Mouse (Mus musculus) megakaryocyte progenitor cell, adult 5-6 weeks (primary cell): ENCODE measurements at regions not wholly inside any gene's neighbourhood (a gene's known extent, or its start where the extent isn't known, plus 50 kb on each side); places are given as distances from the start of the nearest gene placed in this dataset.

ENCODE experiments used
- ATAC-seq: replicated peaks from 2 replicates; pipeline ENCODE4 v1.8.0; 2016; ENCODE audit warnings: mild to moderate bottlenecking, moderate TSS enrichment, inconsistent platforms; ENCODE audit not compliant: poor library complexity

DNA sequence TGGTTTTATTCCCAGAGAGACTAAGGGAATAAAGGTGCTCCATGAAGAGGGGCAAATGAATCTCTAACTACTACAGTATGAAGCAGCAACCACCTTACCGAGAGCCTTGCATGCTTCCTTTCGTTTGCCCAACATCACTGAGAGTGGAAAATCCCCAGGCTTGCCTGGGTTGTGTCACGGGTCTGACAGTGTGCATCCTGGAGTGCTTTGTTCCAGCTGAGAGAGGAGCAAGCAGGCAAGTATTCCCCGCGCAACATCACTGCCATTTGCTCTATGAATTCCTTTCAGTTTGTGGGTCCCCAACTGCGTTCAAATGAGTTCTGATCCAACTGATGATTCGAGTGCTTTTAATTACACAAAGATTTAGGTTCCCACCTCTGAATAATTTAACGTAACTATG lies 253.9 kb upstream of the Nsun2 start:
- ATAC-seq: no peak

DNA sequence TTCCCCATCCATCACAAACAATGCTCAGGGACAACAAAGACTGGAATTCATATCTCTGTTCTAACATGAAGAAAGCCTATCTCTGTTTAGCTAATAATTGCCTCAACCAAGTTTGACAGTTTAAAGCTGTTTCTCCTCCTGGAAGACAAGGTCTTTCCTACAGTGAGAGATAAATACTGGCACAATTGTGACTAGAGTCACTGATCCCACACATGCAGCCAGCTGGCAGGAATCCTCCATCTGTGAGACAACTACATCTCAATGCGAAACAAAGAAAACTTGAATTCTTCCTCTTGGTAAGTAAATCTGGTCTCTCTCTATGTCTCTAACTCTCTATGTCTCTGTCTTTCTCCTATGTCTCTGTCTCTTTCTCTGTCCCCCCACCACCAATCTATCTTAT lies 239.1 kb upstream of the Nsun2 start:
- no peak for ATAC-seq

DNA sequence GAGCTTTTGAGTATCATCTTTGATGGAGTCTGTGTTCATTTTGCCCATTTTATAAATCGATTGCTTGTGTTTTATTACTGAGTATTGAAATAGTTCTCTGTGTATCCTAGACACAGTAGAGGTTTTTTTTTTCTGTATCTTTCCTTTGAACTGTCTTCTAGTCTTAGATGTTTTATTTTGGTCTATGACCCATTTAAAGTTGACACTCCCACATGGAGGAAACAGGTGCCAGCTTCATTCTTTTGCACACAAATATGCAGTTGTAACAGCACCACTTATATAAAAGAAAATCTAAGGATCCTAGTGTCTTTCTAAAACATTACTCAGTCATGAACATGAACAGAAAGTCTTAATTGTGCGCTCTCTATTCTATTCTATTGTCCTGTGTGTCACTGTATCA lies 230.2 kb upstream of the Nsun2 start:
- no peak for ATAC-seq

DNA sequence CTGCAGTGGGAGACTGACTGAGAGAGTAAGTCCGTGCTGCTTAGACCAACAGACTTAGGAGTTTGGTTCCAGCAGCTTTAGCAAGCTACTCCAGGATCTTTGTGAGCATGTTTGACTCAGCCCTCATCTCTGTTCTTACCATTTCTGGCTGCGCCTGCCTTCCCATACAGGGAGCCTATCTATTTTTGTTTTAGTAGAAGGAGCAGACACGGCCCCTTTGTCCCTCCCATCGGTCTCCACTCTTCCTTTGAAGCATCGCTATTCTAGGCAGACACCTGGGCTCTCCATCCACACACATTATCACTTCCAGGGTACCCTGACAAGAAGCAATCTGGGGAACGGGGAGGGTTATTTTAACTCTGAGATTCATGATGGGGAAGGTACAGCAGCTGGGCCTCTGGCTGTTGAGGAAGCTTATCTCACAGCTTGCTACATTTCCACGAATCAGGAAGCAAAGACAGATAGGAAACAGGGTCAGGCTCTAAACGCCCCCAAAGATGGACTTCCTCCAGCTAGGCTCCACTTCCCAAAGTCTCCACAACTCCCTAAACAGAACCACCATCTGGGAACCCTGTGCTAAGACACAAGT lies 203.0 kb upstream of the Nsun2 start:
- no peak for ATAC-seq

DNA sequence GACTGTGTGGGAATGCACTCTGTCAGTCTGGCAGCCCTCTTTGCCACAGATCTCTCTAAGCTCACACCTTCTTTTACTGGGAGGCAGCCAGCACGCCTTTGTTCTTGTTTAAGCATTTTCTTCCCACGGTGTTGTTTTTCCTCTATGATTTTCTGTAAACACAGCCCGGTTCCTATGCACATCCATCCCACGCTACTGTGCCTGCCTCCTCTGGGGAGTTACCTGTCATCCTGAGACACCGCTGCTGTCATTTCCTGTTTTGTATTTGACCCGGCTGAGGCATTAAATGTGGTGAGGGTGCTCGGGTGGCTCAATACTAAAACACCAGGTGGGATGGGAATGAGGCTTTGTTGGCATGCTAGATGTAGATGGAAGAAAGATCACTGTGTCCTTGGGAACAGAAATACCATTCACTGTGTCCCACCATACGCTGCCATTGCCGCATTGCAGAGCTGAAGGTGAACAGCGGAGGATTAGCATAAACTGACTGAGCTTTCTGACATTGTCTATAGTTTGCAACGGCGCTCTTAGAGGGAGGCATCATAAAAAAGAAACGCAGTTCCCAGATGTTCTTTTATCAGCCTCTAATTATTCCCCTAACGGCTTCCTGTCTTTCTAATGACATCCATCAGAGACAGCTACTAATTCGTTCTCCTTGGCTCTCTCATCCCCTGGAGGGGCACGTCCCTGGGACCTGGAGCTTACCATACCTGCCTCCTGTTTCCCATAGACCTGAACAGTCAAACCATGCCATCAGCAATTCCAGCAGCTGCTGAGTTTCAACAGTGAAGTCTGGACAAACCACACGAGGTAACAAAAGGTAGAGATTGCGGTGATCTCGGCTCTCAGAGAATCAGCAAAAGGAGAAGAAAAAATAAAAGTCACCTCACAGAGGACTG lies 201.8 kb upstream of the Nsun2 start:
- ATAC-seq: no peak

DNA sequence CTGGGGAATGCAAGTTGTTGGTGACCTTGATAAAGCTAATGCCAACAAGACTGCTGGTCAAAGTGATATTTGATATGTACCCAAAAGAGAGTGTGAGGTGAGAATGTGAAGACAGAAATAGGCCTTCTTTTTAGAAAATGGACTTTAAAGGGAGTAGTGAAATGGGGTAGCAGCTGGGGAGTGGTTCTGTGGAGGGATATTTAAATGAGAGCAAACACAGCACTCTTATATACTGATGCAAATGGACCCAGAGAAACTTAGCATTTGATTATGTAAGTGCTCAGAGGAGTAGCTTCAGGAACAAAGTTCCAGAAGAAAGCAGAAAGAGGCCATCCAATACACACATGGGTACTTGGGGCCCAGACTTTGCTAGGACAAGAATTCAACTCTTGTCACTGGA lies 189.7 kb upstream of the Nsun2 start:
- no peak for ATAC-seq

DNA sequence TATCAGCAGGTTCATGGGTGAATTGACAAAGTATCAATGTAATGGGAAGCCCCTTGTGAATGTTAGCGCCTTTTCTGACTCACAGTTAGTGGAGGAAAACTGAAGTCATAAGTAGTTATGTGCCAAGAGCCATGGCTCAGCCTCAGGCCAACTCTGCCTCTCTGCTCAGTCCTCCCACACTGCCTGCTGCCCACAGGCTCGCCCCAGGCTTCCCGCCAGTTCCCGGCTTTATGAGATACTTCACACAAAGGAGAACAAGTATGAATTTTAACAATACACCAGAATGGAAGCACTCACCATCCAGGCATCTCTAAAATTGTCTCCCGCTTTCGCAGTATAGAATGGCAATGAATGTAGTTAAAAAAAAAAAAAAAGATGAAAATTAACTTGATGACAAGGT lies 176.1 kb upstream of the Nsun2 start:
- ATAC-seq: no peak

GRCm38 (mm10) chr13:69365880-69366490 lies 167.6 kb upstream of the Nsun2 start:
- ATAC-seq: no peak

DNA sequence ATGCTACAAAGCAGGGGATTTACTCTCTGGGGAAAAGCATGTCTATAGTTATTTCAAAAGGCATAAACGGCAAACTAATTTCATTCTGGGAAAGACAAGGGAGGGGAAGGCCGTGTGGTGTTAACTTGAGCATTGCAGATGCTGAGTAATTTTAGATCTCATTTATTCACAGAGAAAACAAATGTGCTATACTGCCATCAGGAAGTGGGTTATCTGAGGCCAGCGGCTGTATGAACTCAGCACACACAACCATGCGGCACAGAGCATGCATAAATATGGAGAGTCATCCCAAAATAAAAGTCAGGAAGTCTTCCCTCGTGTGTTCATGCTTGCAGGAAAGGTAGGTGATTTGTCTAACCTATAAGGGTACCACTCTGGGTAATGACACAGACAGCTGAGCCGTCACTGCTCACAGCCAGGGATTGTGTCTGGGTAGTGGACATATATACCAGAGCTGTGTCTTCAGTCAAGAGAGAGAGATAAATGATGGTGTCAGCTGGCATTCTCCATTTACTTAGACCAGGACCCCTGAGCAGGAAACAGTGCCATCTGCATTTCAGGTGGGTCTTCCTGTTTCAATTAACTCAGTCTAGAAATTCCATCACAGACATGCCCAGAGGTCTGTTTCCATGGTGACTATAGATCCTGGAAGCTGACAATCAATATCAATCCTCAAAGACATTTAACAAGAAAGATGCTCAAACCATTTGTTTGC lies 160.3 kb upstream of the Nsun2 start:
- no peak for ATAC-seq

DNA sequence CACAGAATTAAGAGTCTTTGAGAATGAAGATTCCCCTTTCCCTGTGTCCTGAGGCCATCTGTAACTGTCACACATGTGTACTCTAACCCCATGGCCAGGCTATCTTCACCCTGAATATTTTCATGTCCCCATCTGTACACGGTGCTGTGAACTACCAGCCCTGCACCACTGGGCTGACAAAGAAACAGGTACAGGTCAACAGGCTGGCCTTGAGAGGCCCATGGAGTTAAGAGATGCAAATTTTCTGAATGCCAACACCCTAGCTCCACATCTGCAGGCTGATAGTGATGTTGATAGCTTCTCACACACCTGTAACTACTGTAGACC lies 159.8 kb upstream of the Nsun2 start:
- ATAC-seq: no peak

GRCm38 (mm10) chr13:69380403-69380802 lies 153.1 kb upstream of the Nsun2 start:
- ATAC-seq: no peak

DNA sequence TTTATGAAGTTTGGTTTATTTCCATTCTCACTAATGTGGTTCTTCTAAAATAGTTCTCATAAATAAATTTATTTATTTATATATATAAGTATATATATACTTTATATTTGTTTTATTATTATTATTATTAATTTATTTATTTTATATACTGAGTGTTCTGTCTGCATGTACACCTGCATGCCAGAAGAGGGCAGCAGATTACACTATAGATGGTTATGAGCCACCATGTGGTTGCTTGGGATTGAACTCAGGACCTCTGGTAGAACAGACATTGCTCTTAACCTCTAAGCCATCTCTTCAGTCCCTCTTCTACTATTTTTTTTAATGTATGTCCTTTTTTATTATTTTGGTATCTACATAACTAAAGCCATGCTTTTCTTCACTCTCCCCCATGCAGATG lies 148.8 kb upstream of the Nsun2 start:
- ATAC-seq: no peak

DNA sequence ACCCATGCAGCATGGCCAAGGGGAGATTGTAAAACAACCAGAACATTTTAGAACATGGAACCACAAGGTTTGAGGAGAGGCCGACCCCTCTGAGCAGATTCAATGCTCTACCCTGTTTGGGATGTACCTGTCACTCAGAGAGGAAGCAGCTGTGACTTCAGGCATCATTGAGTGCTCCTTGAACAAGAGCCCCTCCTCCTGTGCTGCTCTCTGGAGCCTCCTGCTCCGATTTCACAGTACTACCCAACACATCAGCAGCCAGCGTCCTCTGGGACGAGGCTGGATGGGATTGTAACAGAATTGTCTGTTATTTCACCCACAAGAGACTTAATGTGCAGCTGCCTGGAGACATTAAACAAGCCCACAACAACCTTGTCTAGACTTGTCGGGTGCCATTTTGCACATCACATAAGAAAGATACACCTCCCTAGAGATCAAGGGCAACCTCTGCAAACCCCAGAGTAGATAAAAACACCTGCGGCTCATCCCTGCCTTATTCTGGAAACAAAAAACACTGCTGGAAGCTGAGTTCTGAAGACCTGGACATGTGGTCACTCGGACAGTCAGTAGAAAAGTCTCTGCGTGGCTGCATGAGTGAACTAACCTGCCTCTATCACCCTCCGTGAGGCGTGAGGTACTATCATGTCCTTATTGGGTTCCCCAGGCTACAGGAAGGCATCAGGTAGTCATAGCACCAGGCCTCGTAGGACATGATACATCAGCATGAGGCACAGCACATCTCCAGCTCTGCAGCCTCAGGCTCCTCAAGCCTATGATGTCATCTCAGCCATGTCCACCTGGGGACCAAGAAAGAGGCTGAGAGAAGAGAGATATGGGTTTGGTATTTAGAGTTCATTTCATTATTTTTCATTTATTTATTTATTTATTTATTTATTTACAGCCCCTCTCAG lies 140.4 kb upstream of the Nsun2 start:
- ATAC-seq: no peak

GRCm38 (mm10) chr13:69394544-69394943 lies 139.0 kb upstream of the Nsun2 start:
- ATAC-seq: no peak

DNA sequence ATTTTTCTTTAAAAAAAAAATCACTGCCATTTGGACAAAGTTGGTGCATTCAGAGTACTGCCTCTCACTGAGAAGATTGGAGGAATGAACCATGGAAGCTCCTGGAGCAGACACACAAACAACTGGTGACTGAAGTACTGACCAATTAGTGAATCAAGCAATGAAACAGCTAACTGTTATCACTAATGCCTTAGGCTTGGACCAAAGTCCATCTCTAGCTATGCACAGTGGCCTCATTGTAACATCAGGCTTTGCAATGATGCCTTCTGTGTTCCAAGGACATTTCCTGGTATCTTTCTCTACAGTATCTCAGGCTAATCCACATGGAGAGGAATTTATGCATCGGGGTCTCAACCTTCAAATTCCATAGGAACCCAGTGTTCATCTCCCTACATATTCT lies 123.2 kb upstream of the Nsun2 start:
- no peak for ATAC-seq

DNA sequence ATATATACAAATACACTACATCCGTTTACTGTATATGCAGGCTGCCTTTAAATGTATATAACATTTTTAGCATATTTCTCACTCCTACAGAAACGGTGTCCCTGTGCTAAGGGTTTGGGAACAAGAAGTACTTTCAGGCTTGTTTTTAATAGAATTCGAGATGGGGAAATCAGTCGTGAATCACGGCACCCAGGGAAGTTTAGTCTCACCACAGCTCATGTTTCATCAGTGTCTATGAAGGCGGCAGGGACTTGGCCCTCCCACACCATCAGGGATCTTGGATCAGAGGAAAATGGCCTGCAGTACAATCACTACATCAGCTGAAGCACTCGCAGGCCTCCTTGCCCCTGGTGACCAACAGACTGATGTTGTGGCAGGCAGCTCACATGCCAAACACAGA lies 118.7 kb upstream of the Nsun2 start:
- ATAC-seq: no peak

GRCm38 (mm10) chr13:69416726-69417125 lies 116.8 kb upstream of the Nsun2 start:
- ATAC-seq: no peak

GRCm38 (mm10) chr13:69417855-69418478 lies 115.6 kb upstream of the Nsun2 start:
- ATAC-seq: no peak

DNA sequence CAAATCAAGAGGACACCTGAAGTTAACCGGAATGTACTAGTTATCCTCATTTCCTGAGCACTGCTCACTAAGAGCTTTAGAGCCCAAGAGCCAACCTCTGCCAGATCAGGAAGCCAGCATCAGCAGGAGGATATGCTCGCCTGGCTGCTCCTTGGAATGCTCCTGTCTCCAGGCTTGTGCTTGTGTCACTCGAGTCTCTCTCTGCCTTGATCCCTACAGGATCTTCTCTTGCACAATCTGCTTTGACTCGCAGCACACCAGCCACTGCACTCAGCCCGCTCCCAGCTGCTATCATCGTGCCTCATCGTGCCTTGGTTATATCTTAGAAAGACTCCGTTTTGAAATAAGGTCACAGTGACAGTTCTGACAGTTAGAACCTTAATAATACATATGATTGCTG lies 113.4 kb upstream of the Nsun2 start:
- no peak for ATAC-seq

GRCm38 (mm10) chr13:69421966-69422365 lies 111.6 kb upstream of the Nsun2 start:
- no peak for ATAC-seq
